Mouse (Mus musculus) 3134 (cell line): ENCODE data around the gene Pacrg.
A peak's percentile ranks its signal among the peaks of the same experiment; 100 is the strongest.

Experiments
- DNase-seq: peaks from one replicate; pipeline ENCODE4 v3.0.0-alpha.2; 2011; ENCODE audit warnings: low spot score; ENCODE audit not compliant: insufficient read length; ENCODE audit errors: extremely low read depth

The Pacrg gene

DNA sequence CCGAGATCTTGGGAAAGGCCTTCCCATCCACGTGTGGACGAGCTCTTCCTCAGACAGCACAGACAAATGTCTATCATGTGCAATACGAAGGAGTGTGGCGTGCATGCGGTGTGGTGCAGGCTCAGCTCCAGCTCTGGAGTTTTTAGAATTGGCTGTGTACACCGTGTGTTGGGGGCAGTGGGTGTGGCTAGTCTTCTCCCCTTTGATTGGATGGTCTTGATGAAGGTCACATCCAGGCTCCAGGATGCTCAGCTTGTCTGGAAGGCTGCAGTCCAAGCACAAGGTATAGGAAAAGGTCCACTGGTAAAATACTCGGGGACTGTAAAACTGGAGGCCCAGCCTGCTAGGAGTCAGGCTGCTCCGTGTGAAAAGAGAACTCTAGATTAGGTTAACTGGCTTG is 450.4 kb downstream of the Pacrg start:
- no peak for DNase-seq

DNA sequence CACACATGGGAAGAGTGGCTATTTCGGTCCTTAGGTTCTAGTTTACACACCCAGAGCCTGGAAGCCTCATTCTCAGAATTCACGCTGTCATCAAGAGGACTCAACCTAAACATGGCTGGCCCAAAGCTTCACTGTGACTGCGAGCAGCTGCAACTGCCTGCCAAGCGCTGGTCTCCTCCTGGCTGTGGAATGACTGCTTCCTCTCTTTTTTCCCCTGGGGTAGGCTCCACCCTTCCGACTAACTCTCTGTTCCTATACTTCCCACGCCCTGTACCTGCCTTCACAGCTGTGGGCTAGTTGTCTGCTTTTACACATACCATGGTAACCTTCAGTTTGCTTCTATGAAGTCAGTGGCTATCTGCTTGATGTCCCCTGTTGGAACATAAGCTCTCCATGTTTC is 453.6 kb downstream of the Pacrg start:
- no peak for DNase-seq

DNA sequence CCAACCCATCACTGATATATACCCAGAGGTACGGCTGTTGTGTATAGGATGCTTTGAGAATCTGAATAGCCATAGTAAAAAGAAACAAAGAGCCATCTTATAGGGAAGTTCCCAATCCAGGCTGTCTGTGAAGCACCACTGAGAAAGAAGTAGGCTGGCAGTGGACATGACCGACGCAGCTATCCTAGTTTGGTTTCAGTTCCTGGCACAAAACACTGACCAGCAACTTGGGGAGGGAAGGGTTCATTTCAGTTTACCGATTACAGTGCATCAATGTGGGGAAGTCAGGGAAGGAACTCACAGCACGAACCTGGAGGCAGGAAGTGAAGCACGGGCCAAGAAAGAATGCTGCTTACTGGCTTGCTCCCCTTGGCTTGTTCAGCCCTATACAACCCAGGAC is 456.7 kb downstream of the Pacrg start:
- DNase-seq, result no peak

DNA sequence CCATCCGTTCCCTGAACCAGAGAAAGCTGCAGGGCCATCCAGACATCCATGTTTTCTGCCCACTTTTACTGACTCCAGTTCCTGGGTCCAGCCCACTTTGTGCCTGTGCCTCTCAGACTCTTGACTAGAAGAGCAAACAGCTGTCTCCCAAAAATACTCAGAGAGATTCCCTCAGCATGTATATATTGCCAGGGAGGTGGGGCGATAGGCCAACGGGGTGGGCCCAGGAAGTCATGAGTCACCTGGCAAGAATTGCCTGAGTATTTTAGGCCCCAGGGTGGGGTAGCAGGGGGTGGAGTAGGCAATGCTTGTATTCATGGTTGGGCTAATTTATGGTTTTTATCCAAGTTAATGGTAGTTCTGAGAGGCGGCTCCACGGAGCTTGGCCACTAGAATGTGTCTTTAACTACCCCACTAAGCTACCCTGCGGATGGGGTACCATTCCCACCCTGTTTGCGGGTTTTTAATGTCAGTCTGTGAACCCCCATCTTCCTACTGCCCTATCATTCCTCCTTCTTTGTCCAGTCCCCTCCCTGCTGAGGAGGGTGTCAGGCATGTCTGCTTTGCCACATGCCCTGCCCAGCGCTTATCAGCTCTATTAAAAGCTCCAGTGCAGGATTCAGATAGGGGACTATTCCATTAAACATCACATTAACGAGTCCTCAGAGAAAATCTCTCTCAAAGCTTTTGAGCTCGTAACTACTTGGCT is 461.5 kb downstream of the Pacrg start:
- DNase-seq, result peak; percentile 68

DNA sequence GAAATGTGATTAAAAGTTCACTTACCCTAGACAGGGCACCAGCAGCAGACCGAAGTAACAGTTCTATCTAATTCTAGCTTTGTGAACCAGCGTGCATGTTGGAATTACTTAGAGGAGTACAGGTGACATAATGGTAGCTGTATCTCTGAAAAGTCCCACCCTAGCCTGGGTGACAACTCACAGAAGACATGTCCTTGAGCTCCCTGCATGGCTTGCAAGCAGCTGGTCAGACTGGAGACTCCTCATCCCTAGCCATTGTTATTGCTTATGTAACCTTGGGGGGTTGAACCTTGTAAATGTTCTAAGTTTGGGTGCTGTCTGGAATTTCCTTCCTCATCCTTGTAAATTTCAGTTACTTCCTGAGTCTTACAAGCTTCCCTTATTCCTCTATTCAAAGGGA is 462.5 kb downstream of the Pacrg start:
- DNase-seq, result no peak

DNA sequence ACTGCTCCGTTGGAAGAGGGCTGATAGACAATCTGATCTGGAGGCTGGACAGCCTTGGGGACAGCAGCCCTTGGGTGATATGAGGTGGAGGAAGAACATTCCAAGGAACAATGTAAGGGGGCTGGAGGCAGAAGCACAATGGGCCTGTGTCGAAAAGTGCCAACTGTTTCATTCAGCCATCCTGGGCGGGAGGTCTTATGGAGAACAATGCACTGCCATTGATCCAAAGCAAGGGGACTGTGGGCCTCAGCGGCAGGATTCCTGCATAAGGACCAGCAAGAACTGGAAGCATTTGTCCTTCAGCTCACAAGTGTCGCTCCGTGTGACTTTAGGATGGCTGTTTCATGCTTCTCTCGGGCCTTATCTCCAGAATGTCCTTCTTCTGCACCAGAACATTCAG is 465.8 kb downstream of the Pacrg start:
- DNase-seq, result no peak

DNA sequence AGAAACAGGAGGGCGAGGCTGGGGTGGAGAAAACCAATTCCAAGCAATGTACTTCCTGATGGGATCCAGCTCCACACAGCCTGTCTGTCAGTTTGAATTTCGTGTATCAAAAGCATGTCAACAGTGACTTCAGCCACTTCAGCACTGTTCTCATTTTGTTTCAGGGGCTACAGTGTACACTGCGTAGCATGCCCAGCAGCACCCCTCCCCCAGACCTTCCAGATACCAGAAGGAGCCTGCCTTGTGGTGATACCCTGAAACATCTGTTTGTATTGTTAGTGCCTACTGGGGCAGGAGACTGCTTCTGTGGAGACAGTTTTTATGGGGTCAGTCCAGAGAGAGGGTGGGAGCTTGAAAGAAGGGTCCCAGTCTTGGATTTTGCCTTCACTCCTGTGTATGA is 466.4 kb downstream of the Pacrg start:
- no peak for DNase-seq

DNA sequence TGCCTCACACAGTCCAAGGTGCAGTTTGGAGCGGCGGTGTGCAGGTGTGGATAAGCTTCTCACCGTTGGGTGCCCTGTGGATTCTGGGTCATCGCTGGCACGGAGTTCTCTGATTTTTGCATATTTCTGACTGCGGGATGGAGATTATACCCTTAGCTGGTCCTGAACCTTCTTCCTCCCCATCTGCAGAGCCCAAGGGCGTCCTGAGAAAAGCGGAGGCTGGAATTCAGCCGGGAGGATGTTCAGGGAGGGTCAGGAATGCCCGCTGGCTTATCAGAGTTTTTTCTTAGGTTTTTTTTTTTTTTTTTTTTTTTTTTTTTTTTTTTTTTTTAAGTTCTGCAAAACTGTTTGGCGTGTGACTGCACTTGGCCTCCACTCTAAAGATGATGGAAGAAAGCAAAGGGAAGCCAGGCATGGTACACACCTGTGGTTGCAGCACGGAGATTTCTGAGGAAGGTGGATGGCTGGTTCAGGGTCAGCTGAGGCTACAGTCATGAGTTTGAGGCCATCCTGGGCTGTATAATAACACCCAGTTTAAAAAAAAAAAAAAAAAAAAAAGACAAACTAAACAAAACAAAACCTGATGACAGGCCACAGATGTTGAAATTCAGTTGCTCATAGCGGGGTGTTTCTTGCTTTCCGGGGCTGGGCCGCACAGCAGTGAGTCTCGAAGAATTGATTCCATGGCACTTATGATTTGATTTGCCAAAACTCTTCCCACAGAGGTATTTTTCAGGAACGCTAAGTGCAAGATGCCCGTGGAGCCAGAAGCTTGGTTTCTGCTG is 467.9 kb downstream of the Pacrg start:
- DNase-seq, result no peak

DNA sequence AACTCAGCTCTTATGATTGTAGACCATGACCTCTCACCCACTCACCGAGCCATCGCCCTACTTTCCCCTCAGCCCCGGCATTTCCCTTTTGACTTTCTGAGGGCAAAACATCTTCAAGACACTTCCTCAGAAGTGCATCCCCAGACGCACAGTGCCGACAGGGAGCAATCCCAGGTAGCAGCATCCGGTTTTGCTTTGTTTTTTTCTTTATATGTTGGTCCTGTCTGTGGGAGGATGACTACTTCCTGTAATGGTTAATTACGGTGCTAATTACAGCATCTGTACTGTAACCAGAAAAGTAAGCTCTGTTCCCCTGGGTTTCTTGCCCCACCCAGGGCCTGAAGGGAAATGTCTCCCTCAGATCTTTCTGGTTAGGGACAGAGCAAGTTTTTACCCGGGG is 468.6 kb downstream of the Pacrg start:
- no peak for DNase-seq

DNA sequence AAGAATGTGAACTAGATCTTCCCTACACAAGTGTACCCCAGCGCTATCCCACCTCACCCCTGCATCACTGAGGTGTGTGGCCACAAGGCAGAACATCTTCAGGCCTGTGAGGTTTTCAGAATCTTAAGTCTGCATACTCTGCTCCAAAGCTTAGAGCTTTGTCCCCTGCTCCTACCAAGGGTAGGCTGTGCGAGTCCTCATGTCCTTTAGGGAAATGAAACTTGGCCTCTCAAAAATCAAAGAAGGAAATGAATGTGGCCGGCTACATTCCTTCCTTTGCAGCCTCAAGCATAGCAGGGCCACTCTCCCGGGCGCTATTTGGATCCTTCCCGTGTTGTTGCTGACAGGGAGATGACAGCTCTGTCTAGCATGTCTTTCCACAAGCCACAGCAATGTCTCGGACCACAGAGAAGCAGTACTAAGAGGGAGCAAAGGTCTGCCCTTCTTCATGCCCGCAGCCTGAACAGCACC is 469.4 kb downstream of the Pacrg start:
- DNase-seq, result no peak

DNA sequence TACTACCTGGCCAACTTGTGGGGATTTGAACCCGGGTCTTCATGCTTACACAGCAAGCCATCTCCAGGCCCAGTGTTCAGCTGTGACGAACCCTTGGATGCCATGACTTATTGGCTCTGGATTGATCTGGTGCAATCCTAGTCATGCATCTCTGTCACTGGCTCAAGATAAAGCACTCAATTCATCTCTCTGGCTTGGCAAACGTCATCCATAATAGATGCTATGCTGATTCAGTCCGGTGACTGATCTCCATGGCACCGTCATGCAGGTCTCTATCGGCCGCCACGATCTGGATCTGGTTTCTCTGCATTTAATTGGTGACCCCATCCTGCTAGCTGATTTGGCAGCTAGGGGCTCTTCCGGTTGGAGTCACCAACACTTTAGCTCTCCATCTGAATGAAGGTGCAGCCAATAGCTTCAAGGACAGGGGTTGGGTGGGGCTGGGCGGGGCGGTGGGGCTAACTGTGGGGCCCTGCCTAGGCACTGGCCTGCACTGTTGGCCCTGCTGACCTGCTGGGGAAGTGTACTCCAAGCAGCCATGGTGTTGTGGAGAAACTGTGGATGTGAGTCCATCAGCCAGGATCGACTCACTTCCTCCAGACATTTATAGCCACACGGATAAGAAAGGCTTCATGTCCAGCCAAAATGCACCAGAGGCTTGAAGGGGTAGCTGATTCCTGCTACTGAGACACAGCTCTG is 470.0 kb downstream of the Pacrg start:
- no peak for DNase-seq

DNA sequence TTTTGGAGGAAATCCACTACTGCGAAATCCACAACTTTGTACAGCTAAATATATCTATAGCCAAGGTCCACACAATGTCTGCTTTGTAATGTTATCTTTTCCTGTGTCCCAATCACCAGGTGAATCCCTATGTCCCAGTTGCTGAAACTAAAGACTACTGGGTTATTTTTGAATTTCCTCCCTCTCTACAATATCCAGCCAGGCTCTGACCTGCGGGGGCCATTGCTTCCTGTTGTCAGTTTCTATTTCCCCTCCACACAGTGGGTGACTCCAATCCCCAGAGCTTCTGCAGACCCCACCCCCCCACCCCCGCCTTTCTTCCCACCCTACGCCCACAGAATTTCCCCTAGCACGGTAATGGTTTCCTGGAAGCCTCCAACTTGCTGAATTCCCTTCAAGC is 473.1 kb downstream of the Pacrg start:
- no peak for DNase-seq

DNA sequence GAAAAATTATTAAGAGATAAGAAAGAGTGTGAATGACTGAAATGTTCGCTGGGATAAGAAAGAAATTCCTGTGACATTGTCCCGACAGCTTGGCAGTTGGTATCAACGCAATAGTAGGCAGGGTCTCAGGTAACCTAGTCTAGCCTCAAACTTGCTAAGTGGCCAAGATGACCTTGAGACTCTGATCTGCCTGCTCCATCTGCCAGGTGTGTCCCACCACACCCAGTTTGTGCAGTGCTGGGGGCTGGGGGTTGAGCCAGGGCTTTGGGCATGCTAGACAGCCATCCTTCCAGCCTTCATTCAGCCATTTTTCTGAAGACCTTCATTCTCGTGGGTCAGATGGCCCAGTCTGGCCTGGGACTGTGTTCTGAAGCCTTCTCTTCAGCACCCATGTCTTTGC is 473.5 kb downstream of the Pacrg start:
- no peak for DNase-seq

DNA sequence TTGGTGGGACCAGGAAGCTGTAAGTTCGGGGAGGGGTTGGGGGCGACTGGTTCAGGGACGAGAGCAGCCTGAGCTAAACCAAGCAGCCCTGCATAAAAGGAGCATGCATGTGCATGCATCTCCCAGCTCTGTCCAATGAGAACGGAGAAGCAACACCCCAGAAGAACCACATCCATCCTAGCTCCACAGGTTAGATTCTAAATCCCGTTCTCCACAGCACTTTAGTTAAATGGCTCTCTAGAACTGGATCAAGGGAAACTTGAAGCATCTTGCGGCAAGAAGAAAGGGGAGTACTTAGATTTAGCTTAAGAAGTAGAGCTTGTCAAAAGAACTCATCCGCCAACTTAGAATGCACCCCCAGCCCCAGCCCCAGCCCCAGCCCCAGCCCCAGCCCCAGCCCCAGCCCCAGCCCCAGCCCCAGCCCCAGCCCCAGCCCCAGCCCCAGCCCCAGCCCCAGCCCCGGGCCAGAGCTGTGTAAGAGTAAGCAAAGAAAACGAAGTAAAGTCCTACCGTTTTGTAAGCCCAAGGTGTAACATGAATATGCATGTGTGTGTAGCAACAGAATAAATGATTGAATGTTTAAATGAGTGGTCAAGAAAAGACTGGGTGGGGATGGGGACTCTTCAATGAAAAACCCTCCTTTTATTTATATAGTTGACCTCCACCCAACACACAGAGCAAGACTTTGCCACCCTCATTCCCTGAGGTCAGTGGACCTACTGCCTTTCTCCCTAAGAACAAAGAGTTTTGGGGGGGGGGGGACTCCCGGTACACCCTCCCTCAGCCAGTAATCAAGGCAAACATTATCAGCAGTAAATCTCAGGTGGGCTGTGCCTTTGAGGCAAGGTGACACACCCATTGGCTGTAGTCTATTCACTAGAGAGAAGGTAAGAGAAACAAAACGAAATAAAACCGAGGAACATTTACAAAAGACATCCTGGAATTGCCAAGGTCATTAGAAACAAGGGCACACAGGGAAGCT is 474.3 kb downstream of the Pacrg start:
- no peak for DNase-seq

DNA sequence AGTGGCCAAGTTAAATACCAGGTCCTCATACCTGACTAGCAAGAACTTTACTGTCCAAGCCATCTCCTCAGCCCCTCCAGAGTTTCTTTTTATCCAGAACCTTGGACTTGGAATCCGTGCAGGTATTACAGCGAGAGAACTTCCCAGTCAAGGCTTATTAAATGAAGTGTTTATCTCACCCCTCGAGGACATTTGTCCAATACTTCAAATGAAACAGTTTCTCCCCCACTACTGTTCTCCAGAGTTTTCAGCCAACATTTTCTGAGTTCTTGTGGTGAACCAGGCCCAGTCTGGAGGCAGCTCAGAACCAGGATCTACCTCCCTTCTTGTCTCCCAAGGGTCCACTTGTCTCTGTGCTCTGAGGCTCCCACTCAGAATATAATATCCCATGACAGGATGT is 477.0 kb downstream of the Pacrg start:
- no peak for DNase-seq

DNA sequence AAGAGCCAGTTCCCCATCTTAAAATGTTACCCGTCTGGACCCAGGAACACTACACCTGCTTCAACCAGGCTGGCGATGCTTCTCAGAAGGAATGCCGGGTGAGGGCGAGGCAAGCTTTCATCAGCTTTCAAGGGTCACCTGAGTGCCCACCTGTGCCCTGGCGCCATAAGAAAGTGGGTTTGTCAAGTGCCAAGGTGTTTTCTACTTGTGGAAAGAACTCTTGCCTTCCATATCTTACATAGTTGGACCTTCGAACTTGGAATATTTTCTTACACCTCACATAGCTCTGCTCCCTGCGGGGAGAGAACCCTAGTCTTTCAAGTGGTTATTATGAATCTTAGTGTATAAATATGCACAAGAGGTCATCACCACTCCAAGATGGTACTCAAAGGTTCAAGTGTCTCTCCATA is 478.2 kb downstream of the Pacrg start:
- no peak for DNase-seq

DNA sequence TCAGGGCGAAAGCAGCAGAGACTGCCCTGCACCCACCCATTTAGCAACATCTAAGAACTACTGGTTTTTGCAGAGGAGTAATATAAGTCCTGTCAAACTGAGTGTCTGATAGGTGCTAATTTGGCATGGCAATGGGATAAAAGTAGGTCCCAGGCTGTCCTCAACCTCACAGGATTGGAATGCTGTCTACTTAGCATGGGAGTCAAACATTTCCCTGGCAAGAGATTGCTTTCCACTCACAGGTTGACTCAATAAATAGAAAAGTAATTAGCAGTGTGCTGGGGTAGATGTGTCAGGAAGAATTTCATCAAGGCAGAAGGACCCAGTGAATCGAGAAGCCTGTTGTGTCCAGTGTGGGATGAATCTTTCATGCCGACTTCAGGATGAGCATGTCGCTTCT is 479.4 kb downstream of the Pacrg start:
- DNase-seq, result no peak

DNA sequence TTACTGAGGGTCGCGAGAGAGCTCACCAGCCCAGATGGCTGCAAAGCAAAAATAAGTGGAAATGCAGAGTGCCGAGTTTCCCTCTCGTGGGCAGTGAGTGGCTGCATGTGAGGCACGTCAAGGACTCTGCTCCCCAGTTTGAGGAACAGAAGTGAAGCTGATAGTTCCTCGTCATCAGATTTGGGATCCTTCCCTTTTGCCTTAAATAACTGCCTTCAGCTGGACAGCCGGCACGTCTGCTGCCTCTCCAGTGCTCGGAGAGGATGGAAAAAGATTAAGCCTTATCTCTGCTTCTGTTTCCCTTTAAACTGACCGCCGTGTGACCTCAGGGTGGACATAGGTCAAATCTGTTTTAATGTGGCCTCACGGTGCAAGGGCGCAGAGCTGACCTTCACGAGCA is 480.6 kb downstream of the Pacrg start:
- no peak for DNase-seq

DNA sequence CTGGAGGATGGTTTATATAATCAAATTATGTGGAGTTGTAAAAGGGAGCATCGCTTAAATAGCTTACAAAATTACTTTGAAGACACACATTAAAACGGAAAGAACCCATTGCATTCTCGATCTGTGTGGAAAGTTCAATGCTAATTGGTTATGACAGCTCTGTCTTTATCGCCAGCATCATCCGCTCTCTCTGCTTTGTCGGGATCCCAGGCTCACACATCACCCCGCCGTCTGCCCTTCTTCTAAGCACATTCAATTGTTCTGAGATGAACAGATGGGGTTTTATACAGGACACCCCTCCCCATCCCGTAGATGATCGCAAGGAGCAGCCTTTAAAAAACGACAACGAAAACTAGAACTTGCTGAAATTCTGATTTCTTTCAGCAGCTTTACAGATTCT is 482.8 kb downstream of the Pacrg start:
- no peak for DNase-seq

DNA sequence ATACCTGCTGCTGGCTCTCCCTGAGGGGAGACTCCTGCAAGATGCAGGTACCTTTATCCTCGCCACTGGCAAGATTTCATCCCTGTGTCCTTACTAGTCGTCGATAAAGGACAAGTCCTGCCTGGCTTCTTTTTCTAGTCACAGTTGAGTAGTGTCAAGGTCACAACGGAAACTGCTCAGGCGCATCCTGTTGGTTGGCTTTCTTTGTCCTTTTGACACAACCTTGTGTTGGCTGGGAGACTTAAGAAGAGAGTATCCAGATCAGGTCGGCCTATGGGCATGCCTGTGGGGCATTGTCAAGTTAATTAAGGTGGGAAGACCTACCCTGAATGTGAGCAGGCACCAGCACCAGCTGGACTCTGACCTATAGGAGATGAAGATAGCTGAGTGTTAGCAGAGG is 483.8 kb downstream of the Pacrg start:
- no peak for DNase-seq

DNA sequence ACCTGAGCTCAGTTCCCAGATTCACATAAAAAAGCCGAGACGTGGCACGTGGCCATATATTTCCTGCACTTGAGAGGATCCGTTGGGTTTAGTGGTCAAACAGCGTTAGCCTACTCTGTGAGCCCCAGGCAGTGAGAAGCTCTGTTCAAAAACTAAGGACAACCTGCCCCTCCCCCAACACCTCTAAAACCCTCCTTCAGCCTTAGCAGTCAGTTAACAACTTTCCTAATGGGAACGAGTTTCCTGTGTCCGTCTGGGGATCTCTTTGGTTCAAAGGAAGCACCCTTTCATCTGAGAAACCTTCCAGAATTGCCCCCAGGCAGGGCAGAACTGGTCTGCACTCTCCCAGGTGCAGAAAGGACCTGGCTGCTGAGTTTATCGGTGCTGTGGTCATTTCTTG is 484.4 kb downstream of the Pacrg start:
- no peak for DNase-seq
